Mouse (Mus musculus) megakaryocyte, embryonic 14.5 days (primary cell): ENCODE measurements around the gene Kdm5b.

Experiments
- FLI1 ChIP-seq: IDR thresholded peaks from 2 replicates; pipeline ENCODE4 v1.6.1; 2012; ENCODE audit warnings: low read length, inconsistent platforms, mixed read lengths
- GATA1 ChIP-seq: IDR thresholded peaks from 3 replicates; pipeline ENCODE4 v1.6.1; 2012; ENCODE audit warnings: mixed read lengths, low read length, inconsistent platforms, borderline replicate concordance

GRCm38 (mm10) chr1:134638522-134638921 is 78.6 kb downstream of the Kdm5b start:
- TF ChIP-seq GATA1 = no peak
- no peak for TF ChIP-seq FLI1
